Mouse (Mus musculus): ENCODE data around the gene Macf1.

DNA sequence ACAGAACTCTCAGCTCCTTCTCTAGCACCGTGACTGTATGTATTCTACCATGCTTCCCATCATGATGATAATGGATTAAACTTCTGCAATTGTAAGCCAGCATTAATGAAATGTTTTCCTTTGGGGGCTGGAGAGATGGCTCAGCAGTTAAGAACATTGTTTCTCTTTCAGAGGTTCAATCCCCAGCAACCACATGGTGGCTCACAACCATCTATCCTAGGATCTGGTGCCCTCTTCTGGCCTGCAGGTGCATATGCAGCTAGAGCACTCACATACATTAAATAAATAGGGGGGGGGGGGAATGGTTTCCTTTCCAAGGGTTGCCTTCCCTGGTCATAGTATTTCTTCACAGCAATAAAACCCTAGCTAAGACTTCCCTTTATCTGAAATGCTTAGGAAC lies 292.0 kb downstream of the Macf1 start:
- TF ChIP-seq POLR2A (IDR thresholded peaks at IDR 0.05; ENCODE audit: low read depth, low read length), result no peak
- peak; percentile 59; the same call in 1 of the 2 replicates for TF ChIP-seq CTCF (IDR thresholded peaks at IDR 0.05; ENCODE audit: extremely low read depth, insufficient read length, insufficient replicate concordance, low read depth, low read length)
